Mouse (Mus musculus): Measurements from ENCODE around the gene Lin37.

- TF ChIP-seq GATA1 (IDR thresholded peaks at IDR 0.05; ENCODE audit: low read length) (no peak), TAL1 (IDR thresholded peaks at IDR 0.05; ENCODE audit: low read length) (no peak)
Observed at GRCm38 (mm10) chr7:30591605-30591951, 31.9 kb upstream of the Lin37 start.

Data from erythroblast, embryonic 14.5 days (primary cell).